Mouse (Mus musculus) cerebellum, adult 2 months (tissue): ENCODE data around the gene Ank2.

Experiments
- CTCF ChIP-seq: fragments of 200-500 bp; IDR thresholded peaks from 2 replicates; pipeline ENCODE4 v1.5.1; 2011; ENCODE audit warnings: low read depth, mild to moderate bottlenecking, control low read depth, low read length, moderate library complexity, borderline replicate concordance; ENCODE audit not compliant: insufficient read depth
- POLR2A ChIP-seq: fragments of 200-500 bp; IDR thresholded peaks from 2 replicates; pipeline ENCODE4 v1.6.1; 2011; ENCODE audit warnings: low read length, control low read depth, borderline replicate concordance; ENCODE audit not compliant: insufficient read depth

DNA sequence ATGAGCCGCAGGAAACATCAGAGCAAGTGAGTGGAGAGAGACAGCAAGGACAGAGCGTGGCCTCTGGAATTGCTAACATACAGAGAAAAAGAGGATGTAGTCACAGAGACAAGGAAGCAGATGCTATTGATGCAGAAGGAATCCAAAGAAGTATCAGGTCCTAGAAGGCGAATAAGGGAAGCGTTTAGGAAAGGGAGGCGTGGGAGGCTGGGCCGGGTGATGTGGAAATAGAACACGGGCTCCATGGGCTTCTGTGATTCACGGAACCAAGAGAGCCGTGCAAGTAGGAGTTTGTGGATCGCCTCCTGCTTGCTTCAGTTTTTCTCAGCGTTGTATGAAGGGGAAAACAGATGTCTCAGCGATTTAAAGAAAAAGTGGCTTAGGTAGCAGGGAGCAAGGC lies 463.6 kb downstream of the Ank2 start:
- no peak for TF ChIP-seq CTCF
- no peak for TF ChIP-seq POLR2A
